Mouse (Mus musculus) hematopoietic stem cell, adult 5-6 weeks (primary cell): ENCODE measurements around the gene Hist1h3h. TPM values are rescaled to one million over a fixed set of nuclear protein-coding genes. Genes with fewer than 3 reads are reported as not detected.
"Not testable (repeated sequence)": the region's sequence is repeated elsewhere in the genome, so short reads cannot be mapped to it uniquely, and the experiment has no call there.

Experiments
- ATAC-seq, 2 experiments: fragments of 125-278 bp in 1 of 2; replicated peaks in 1 of 2; 2 replicates each; pipeline ENCODE4 v1.8.0; 2016 to 2017; ENCODE audit warnings: inconsistent platforms in 2 of 2, mild to moderate bottlenecking in 2 of 2, moderate number of reproducible peaks in 2 of 2, low read depth in 1 of 2, moderate TSS enrichment in 1 of 2; ENCODE audit not compliant: low FRiP score in 2 of 2, poor library complexity in 2 of 2, severe bottlenecking in 2 of 2, insufficient read depth in 1 of 2, low TSS enrichment in 1 of 2
- total RNA-seq: library from RNA; stranded (forward); fragments of 172-1452, 232-1000 nt; gene quantifications from 2 replicates; pipeline ENCODE4 v1.2.3, GENCODE M21; 2017

Gene Hist1h3h
- total RNA-seq, result 66.5 and 218 TPM in 2 replicates

DNA sequence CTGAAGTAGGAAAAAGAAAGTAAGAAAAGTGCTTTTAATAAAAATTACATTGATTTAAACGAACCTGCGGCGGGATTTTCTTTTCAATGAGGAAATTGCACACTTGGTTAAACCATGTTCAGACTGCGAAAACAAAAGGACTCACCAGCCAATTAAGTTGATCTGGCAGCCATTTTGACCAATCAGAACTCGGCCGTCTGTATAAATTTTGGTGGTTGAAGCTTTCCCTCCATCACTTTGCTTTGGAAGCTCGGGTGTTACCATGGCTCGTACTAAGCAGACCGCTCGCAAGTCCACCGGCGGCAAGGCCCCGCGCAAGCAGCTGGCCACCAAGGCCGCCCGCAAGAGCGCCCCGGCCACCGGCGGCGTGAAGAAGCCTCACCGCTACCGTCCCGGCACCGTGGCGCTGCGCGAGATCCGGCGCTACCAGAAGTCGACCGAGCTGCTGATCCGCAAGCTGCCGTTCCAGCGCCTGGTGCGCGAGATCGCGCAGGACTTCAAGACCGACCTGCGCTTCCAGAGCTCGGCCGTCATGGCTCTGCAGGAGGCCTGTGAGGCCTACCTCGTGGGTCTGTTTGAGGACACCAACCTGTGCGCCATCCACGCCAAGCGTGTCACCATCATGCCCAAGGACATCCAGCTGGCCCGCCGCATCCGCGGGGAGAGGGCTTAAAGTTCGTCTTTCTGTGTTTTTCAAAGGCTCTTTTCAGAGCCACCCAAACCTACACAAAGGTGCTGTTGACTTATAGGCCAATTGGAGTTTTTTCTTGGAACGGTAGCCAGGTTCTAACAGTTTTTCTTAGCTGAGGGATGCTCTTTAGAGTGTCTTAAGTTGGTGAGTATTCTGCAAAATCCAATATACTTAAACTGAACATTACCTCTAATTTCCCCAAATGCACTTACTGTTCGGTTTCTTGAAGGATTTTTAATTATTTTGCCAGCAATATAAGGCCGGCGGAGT lies at the start of gene Hist1h3h:
Hist1h3h (plus strand) TSS at position 263 of the 961 bp plus-strand sequence.
- ATAC-seq, result peak; percentile 40 to 48; a peak in 3 of 4 replicates

DNA sequence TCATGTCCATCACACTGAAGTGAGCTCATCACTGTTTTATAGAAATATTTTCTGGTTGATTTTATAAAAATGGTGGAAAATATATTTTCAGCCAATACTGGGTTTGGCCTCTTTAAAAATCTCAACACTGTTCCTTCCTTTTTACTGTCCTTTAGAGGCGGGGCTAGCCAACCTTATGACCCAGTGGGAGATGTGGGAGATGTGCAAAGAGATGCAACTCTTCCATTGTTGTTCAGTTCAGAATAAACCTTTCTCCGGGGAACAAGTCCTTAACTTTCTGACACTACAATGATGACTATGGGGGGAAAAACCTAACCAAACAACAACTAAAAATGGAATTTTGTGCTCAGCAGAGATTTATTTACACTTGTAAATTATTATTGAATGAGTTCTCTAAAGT lies 40.2 kb upstream of the Hist1h3h start, which contains the start of gene Olfr1360:
Olfr1360 (minus strand) TSS at position 101 of the 400 bp plus-strand sequence.
- ATAC-seq, result no peak

DNA sequence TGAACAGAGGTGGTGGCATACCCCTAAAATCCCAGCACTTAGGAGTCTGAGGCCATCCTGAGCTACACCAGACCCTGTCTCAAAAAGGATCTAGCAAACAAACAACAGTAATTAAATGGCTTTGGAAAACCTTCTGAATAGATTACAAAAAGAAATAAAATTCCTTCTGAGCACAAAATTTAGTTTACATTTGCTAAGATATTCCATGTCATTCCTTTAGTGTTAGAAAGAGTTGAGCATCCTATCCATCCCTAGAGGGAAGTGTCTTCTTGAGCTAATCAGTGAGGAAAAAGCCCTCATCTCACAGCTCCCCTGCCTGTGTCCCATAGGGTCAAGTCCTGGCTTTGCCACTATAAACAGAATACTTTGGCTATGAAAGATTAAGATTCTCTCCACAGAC lies 19.6 kb upstream of the Hist1h3h start, which contains the start of gene Olfr1359:
Olfr1359 (plus strand) TSS at position 301 of the 400 bp plus-strand sequence.
- no peak for ATAC-seq

DNA sequence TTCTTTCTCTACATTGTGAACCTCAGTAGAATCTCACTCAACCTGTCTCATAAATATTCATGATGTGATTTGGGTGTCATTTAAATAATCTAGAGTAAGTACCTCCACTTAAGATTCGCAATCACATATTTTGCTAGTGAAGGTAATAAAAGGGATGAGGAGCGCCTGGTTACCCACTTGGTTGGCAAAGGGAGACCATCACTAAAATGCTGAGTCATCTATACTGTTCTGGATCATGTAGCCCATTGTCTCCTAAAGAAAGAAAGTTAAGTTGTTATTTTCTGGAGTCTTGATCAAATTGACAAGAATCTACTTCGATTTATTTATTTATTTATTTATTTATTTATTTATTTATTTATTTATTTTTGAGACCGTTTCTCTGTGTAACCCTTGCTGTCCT lies 10.8 kb upstream of the Hist1h3h start:
- no peak for ATAC-seq

DNA sequence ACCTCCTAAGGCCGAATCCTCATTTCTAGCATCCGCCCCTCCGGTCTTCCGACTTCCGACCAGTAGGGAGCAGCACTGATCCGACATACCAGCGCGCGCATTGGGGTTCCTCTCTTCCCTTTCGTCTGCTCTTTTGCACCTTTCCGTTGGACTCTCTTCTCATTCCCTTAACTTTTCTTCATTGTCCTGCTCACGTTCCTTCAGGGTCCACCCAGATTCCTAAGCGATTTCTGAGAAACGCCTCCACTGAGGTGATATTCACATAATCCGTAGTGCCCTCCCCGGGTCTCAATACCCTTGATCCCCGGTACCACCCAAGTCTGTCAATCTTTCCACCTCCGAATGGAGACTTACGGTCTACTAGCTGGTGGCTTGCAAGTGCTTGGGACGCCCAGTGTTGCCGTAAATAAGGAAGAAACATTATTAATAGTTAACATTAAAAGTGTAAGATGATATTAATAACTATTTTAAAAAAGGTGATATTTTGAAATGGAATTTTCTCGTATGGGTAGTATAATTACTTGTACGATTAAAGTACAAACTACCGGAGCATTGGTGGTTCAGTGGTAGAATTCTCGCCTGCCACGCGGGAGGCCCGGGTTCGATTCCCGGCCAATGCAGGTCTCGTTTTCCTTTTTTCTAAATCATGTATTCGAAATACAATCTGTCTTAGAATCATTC lies 7.3 kb upstream of the Hist1h3h start:
- peak; percentile 91 for ATAC-seq

DNA sequence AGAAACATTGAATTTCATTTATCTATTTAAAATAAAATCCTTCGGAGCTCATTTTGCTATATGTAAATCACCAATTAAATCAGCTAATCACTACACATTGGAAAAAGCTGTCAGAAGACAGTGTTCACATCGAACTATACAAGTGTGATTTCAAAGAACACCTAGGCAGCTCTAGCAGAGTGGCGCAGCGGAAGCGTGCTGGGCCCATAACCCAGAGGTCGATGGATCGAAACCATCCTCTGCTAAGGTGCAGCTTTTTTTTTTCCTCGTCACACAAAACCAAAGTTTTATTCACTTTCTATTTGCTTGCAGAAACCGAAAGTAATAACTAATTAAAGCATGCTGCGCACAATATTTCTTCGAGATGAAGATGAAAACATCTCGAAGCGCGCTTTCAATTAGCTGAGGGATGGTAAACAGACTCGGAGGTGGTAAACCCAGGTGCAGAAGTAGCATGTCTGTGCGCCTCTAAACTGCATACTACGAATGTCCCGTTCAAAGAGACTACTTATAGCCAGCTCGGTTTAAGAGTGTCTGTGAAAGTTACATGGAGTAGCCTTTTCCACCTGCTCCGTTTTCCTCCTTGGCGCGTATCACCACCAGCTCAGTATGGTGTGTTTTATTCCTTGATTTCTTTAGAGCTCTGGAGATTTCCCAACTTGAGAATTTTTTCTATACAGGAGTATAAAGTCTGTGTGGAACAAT lies 6.5 kb upstream of the Hist1h3h start:
- peak; percentile 22 to 29; a peak in 3 of 4 replicates for ATAC-seq

DNA sequence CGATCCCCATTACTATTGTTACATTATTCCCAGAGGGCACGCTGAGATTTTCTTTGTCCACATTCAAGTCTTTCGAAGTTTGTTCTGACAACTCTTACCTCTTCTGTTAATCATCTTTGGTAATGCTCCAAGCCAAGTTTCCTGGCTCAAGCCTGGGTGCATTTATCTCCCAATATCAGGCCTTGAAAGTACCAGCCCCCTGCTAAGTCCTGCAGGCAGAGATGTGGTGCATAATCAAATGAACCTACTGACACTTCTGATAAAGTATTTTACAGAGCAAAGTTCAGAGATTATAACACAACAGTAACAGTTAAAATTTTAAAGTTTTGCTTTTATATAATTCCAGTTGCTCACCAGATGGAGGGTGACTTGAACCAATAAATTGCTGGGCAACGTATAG lies 5.8 kb upstream of the Hist1h3h start:
- ATAC-seq, result no peak

DNA sequence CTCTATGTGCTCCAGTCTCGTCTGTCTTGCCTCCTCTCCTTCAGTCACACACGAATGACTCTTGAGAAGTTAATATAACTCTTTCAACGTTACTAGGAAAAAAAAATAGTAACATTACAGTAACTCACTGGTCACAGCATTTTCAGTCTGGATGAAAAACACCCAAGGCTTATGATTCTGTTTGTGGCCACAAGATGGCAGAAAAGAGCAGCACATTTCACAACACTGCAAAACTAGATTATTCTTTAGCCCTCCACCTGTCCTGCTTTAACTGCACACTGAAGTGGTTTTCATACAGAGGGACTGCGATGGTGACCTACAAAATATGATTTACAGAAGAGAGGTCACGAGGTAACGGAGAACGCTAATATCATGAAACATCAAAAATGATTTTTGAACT lies 2.7 kb upstream of the Hist1h3h start:
- peak in 1 of 2 experiments; percentile 20; a peak in 1 of 4 replicates for ATAC-seq

DNA sequence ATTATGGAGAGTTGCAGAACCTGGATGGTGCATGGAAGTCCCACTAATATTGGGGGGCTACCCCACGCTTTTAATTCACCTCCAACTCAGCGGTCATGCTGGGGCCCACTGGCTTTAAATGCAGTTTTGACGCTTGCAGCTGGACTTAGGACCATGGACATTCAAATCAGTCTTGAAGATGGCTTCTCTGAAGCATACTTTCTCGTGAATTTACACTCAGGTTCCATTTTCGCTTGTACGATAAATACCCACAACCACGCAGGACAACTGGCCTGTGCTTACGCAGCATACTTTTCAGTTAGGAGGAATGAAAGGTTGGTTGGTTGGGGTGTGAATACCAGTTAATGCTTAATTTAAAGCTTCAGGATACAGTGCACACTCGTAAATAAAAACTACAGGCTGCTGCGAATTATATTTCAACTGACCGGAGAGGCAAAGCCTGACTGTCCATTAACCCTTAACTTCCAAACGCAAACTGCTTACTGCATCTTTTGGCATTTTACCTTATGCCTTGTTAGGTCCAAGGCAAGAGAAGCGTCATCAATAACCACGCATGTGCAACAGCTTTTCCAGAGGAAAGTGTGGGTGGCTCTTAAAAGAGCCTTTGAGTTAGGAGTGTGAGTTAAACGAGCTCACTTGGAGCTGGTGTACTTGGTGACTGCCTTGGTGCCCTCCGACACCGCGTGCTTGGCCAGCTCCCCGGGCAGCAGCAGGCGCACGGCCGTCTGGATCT lies 2.2 kb upstream of the Hist1h3h start:
- no peak for ATAC-seq

DNA sequence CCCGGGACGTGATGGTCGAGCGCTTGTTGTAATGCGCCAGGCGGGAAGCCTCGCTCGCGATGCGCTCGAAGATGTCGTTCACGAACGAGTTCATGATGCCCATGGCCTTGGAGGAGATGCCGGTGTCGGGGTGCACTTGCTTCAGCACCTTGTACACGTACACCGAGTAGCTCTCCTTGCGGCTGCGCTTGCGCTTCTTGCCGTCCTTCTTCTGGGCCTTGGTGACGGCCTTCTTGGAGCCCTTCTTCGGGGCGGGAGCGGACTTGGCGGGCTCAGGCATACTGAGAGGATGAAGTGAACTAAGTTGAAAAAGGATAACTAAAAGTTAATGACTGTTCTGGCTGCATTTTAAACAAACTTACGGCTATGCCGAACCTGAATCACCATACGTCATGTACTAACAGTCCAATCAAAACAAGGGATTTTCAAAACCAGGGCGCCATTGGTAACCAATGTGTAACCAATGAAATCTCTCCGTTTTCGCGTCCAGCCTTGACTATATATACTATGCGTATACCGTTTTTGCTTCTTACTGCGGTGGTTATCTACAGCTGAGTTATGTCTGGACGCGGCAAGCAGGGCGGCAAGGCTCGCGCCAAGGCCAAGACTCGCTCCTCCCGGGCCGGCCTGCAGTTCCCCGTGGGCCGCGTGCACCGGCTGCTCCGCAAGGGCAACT lies 1.5 kb upstream of the Hist1h3h start, which contains the start of the genes Hist1h2bl and Hist1h2ai:
Hist1h2bl (minus strand) TSS at position 280 of the 676 bp plus-strand sequence.
Hist1h2ai (plus strand) TSS at position 559 of the 676 bp plus-strand sequence.
- peak; percentile 86 to 95 for ATAC-seq

DNA sequence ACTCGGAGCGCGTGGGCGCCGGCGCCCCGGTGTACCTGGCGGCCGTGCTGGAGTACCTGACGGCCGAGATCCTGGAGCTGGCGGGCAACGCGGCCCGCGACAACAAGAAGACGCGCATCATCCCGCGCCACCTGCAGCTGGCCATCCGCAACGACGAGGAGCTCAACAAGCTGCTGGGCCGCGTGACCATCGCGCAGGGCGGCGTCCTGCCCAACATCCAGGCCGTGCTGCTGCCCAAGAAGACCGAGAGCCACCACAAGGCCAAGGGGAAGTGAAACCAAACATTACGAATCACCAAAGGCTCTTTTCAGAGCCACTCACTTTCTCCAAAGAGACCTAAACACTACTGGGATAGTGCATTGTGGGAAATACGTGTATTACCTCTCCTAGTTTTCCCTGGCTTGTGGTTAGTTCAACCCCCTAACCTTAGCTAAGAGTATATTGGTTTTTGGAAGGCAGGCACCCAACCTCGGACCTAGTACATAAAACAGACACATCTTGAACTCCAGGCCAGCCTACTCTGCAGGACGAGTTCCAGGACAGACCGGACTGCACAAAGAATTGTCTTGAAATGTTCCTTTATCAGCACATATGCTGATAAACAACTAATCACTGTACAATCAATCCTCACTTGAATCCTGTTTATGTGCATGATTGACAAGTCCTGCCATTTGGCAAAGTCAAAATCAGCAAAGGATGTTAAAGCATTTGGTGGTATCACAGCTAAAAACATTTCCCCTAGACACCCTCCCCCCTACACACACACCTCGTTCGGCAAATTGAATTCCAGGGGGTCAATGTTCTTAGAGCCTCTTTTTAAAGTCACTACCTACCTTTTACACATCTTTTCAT lies 693 bp upstream of the Hist1h3h start:
- peak in 1 of 2 experiments; percentile 15; a peak in 2 of 4 replicates for ATAC-seq

DNA sequence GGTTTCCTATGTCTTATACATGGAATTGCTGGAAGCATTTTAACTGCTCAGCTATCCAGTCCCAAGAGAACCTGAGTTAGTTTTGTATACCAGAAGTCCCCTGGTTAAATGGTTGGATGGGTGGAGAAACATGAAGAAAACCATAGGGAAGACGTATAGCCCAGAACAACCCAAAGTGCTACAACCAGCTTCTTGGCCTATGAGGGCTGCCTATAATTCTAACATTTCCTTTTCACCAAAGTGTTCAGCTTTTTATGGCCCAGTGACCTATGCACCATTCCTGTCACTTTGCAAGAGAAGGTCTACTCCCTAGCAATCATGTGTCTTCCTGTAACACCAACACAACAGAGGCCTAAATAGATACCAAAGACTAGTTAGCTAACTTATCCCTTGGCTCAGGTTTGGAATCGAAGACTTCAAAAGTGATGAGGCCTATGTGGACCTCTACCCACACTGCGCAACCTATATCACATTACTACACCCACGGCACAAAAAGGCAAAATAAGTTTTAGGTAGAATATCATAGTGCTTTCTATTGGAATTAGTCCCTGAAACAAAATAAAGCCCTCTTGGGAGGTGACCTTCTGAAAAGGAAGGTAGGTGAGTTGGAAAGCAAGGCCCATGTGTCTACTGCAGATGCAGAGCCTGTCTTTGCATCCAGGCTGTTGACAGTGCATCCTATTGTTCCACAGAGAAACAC lies 1.1 kb downstream of the Hist1h3h start:
- ATAC-seq, result no peak

DNA sequence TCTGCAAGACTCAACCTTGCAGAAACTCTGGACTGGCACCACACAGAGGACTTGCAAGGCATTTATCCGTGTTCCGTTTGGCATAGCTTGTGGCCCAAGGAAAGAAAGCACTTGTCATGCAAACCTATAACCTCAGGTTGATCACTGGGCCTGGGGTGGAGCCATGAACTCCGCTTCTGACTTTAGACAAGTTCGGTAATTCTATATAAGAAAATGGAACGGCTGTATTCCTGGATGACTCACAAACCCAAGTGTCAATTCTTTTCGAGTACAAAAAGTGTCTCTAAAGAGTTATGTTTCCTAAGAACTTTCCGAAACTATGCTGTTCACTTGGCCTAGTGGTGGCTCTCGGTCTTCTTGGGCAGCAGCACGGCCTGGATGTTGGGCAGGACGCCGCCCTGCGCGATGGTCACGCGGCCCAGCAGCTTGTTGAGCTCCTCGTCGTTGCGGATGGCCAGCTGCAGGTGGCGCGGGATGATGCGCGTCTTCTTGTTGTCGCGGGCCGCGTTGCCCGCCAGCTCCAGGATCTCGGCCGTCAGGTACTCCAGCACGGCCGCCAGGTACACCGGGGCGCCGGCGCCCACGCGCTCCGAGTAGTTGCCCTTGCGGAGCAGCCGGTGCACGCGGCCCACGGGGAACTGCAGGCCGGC lies 3.8 kb downstream of the Hist1h3h start:
- ATAC-seq, result not testable (repeated sequence)

DNA sequence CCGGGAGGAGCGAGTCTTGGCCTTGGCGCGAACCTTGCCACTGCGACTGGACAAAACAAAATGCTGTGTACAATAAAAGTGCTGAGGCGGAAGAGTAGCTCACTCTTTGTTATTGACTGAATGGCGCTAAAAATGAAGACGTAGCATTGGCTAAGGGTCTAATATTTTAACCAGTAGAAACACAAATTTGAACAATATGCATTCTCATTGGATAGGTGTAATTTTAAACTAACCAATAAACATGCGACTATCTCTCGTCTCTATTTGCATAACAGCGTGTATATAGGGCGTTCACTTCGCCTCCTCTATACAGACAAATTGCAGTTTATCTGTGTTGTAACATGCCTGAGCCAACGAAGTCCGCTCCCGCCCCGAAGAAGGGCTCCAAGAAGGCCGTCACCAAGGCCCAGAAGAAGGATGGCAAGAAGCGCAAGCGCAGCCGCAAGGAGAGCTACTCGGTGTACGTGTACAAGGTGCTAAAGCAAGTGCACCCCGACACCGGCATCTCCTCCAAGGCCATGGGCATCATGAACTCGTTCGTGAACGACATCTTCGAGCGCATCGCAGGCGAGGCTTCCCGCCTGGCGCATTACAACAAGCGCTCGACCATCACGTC lies 4.4 kb downstream of the Hist1h3h start, which contains the start of gene Hist1h2bm:
Hist1h2bm (plus strand) TSS at position 288 of the 616 bp plus-strand sequence.
- peak; percentile 97 to 98 for ATAC-seq
